Mouse (Mus musculus): ENCODE results near the gene Nhsl2.

- no peak for TF ChIP-seq POLR2A (IDR thresholded peaks at IDR 0.05; ENCODE audit: extremely low read depth, insufficient read depth, low read length)
- TF ChIP-seq CTCF (IDR thresholded peaks at IDR 0.05; ENCODE audit: extremely low read depth, insufficient read depth, low read length): no peak
These were observed 137.6 kb downstream of the Nhsl2 start for GRCm38 (mm10) chrX:101986657-101987367.

Data from cortical plate, adult 2 months (tissue).